Mouse (Mus musculus) kidney, adult 18-20 months (tissue): ENCODE measurements around the gene Ifnk.

Experiments
- DNase-seq: peaks from one replicate; pipeline ENCODE4 v3.0.0; 2021

The Ifnk gene

GRCm38 (mm10) chr4:35143472-35144102 lies 8.3 kb upstream of the Ifnk start:
- no peak for DNase-seq

- no peak for DNase-seq
Measured at GRCm38 (mm10) chr4:35145726-35146125, 6.1 kb upstream of the Ifnk start.

- DNase-seq: no peak
Measured at GRCm38 (mm10) chr4:35146597-35146996, 5.3 kb upstream of the Ifnk start.

GRCm38 (mm10) chr4:35148326-35148725 lies 3.5 kb upstream of the Ifnk start:
- no peak for DNase-seq

- DNase-seq: no peak
Measured at GRCm38 (mm10) chr4:35150706-35151105, 1.1 kb upstream of the Ifnk start.

GRCm38 (mm10) chr4:35154051-35154450 lies 2.2 kb downstream of the Ifnk start:
- no peak for DNase-seq

- DNase-seq: peak; percentile 88
Measured at GRCm38 (mm10) chr4:35155132-35155922, 3.5 kb downstream of the Ifnk start.

GRCm38 (mm10) chr4:35156149-35156611 lies 4.3 kb downstream of the Ifnk start:
- peak; percentile 87 for DNase-seq

GRCm38 (mm10) chr4:35156751-35157611 lies 5.1 kb downstream of the Ifnk start, which contains the start of gene Mob3b:
Gene Mob3b (minus strand): TSS chr4:35157484.
- peak; percentile 94 for DNase-seq

- no peak for DNase-seq
Measured at GRCm38 (mm10) chr4:35157815-35158214, 6.0 kb downstream of the Ifnk start.

GRCm38 (mm10) chr4:35165275-35165674 lies 13.4 kb downstream of the Ifnk start:
- DNase-seq: no peak

GRCm38 (mm10) chr4:35165947-35166346 lies 14.1 kb downstream of the Ifnk start:
- DNase-seq: peak; percentile 27

GRCm38 (mm10) chr4:35167855-35168254 lies 16.0 kb downstream of the Ifnk start:
- DNase-seq: no peak

GRCm38 (mm10) chr4:35169571-35170125 lies 17.8 kb downstream of the Ifnk start:
- no peak for DNase-seq

GRCm38 (mm10) chr4:35172471-35172870 lies 20.6 kb downstream of the Ifnk start:
- DNase-seq: no peak

- no peak for DNase-seq
Measured at GRCm38 (mm10) chr4:35173551-35173950, 21.7 kb downstream of the Ifnk start.

GRCm38 (mm10) chr4:35175566-35175965 lies 23.7 kb downstream of the Ifnk start:
- no peak for DNase-seq

GRCm38 (mm10) chr4:35177926-35178645 lies 26.2 kb downstream of the Ifnk start:
- DNase-seq: no peak

- DNase-seq: no peak
Measured at GRCm38 (mm10) chr4:35187617-35188326, 35.9 kb downstream of the Ifnk start.

GRCm38 (mm10) chr4:35189794-35190193 lies 37.9 kb downstream of the Ifnk start:
- no peak for DNase-seq

- no peak for DNase-seq
Measured at GRCm38 (mm10) chr4:35192725-35193124, 40.9 kb downstream of the Ifnk start.

- no peak for DNase-seq
Measured at GRCm38 (mm10) chr4:35201700-35202099, 49.8 kb downstream of the Ifnk start.
